Mouse (Mus musculus) heart, adult 9 months (tissue): ENCODE measurements at regions not wholly inside any gene's neighbourhood (a gene's known extent, or its start where the extent isn't known, plus 50 kb on each side); places are given as distances from the start of the nearest gene placed in this dataset.
"Not testable (repeated sequence)": the region's sequence is repeated elsewhere in the genome, so short reads cannot be mapped to it uniquely, and the experiment has no call there.

ENCODE experiments used
- DNase-seq, 2 experiments: peaks; one replicate each; pipeline ENCODE4 v3.0.0; 2022; ENCODE audit warnings: low spot score in 2 of 2

DNA sequence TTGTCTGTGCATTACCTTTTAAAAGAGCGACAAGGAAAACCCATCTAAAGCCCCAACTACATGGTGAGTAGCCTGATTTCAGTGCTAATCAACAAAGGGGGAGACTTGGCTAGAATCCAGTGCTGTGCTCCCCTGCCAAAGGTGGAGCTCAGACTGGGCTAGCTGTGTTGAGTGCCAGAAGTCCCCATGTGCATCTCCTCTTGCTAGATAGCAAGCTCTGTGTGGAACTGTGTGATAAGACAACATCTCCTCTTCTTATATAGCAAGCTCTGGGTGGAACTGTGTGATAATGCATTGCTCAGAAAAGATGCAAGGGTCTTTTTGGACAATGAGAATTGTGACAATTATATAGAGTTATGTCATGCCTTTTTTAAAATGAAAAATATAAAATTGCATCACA, 741.4 kb downstream of the Adam6a start:
- DNase-seq, result no peak

DNA sequence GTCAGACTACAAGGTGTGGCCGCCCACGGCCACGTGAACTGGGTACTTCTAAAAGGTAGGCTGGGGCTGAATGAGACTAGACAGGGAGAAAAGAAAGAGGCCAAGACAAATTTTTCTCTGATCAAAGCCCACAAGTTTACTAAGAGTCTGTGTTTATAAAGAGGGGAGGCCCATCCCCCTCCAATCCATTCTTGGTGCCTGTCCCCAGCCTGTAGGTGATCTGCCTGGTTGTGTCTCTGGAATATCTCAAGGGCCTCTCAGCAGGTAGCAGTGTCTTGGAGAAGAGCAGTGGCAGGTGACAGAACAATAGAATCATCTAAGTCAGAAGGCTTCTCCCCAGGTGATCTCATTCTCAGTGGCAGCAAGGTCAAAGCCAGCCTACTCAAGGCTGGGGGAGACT, 743.3 kb downstream of the Adam6a start:
- no peak for DNase-seq

GRCm38 (mm10) chr12:114291083-114291482, 747.4 kb downstream of the Adam6a start:
- no peak for DNase-seq

- DNase-seq, result no peak
Observed at GRCm38 (mm10) chr12:114299771-114300170, 756.1 kb downstream of the Adam6a start.

DNA sequence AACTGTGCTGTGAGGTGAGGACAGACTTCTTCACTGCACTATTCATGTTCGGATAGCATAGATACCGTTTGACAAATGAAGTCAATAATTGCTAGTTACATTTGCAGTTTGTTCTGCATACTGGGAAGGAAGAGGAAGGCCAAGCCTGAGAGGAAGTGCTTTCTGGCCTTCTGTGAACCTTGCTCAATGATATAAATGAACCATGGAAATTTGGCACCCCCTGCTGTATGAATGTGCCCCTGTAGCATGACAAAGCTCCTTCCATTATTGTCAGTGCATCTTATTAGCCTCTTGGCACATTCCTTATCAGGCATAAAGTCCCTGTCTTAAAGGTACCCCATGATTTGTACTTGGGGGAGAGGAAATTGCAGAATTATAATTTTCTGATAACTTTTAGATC, 758.0 kb downstream of the Adam6a start:
- DNase-seq, result no peak

GRCm38 (mm10) chr12:114332552-114332951, 788.8 kb downstream of the Adam6a start:
- DNase-seq, result no peak

GRCm38 (mm10) chr12:114366276-114366675, 822.6 kb downstream of the Adam6a start:
- DNase-seq, result no peak

DNA sequence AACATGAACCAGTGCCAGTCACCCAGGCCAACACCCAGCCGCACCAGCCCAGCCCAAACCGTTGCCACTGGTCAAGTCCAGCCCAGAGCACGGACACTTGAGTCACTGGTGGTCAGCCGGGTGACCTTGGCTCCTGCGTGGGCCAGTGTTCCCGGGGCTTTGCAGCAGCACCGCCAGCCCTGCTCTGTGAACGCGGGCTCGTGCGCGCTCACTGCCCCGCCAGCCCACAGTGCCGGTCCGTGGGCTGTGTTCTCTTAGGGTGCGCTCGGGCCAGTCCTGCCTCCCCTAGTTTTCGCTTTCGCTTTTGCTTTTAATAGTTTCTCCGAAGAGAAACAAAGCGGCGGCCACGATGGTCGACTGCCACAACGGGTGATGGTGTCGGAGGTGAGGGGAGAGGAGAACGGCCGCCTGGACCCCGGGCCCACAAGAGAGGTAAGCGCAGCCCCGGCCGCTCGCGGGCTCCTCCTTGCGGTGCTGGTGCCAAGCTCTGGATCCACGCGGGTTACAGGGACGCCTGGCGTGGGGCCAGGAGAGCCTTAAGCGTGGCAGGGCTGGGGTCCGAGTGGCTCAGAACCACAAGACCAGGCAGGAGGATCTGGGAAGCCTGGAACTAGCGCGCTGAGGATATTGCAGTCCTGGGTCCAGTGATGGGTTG, 835.1 kb downstream of the Adam6a start:
- DNase-seq, result peak; percentile 21 to 23

DNA sequence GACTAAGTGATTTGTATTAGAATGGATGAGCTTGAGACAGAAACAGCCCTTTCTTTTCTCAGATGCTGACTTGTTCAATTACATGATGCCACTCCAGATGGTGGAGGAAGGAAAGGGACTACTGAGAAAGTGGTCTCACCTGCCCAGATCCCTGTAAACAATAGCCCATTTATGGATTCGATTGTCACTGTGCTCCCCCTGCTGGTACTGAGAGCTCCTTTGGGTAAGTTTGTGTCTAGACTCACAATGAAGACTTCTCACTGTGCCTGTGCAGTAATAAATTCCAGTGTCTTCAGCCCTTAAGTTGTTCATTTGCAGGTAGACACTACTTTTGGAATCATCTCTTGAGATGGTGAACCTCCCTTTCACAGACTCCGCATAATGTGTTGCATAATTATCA, 847.7 kb downstream of the Adam6a start:
- DNase-seq, result no peak

DNA sequence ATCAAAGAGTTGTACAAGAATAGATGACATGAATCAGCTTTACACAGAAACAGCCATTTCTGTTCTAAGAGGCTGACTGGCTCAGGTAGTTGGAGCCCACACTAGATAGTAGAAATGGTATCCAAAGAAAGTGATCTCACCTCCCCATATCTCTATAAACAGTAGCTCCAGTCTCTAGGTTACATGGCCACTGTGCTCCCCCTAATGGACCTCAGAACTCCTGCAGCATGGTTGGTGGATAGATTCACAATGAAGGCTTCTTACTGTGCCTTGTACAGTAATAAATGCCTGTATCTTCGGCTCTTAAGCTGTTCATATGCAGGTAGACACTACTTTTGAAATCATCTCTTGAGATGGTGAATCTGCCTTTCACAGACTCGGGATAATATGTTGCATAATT, 862.5 kb downstream of the Adam6a start:
- no peak for DNase-seq

DNA sequence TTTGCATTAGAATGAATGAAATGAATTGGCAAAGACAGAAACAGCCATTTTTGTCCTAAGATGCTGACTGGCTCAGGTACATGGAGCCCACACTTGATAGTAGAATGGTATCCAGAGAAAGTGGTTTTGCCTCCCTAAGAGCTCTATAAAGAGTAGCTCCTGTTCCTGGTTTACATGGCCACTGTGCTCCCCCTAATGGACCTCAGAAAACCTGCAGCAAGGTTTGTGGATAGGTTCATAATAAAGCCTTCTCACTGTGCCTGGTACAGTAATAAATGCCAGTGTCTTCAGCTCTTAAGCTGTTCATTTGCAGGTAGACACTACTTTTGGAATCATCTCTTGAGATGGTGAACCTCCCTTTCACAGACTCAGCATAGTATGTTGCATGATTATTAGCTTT, 890.8 kb downstream of the Adam6a start:
- no peak for DNase-seq

DNA sequence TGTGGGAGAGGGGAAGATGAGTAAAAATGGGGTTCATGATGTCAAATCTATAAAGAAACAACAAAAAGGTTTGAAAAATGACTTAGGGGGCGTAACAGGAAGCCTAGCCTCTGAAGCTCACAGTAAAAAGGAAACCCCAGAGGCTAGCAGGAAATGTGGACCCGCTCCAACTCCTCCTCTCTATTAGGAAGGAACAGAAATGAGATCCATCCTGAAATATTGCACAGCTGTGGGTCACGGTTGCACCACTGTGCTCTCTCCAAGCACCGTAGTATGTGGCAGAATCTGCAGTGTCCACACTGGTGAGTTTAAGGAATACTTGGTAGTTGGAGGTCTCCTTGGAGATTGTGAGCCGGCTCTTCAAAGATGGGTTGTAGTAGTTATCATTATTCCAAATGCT, 918.3 kb downstream of the Adam6a start:
- DNase-seq, result no peak

- no peak for DNase-seq
Observed at GRCm38 (mm10) chr12:114462566-114462965, 918.9 kb downstream of the Adam6a start.

- no peak for DNase-seq
Observed at GRCm38 (mm10) chr12:114468857-114469256, 925.1 kb downstream of the Adam6a start.

DNA sequence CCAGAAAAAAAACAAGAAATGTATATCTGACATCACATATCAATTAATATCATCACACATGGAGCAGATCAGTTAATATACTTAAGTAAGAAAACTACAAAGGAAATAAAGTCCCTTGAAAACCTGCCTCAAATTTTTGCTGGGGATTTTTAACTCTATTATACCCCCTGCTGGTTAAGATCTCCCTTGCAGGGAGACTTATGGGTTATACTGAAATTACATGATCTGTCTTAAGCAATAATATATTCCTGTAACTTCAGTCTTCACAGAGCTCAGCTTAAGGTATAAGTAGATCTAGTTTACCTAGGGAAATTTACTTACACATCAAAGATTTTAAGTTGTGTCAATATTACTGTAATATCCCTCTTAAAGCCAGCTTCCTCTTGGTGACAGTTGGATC, 929.0 kb downstream of the Adam6a start:
- DNase-seq, result not testable (repeated sequence)

- DNase-seq, result no peak
Observed at GRCm38 (mm10) chr12:114478741-114479140, 935.0 kb downstream of the Adam6a start.

DNA sequence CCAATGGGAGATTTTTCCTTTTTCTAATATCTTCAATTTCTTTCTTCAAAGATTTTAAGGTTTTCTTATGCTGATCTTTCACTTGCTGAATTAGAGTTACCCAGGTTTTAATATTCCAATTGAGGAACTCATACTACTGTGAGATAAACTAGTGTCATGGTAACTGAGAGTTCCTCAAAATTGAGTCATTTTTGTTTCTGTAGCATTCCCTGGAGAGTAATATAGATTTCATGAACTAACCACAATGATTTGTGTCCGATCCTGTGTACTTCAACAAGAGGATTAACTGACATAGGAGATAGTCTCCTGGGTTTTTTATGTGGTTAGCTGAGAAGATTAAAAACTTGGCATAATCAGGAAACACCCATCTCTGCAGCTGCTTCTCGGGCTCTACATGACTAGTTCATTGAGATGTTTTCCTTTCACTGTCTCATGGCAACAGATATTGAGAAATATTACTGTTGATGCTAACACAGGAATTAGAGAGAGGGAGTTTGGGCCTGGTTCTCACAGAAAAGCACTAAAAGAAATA, 949.9 kb downstream of the Adam6a start:
- DNase-seq, result not testable (repeated sequence)

- DNase-seq, result no peak
Observed at GRCm38 (mm10) chr12:114495741-114496140, 952.0 kb downstream of the Adam6a start.

GRCm38 (mm10) chr12:114513143-114513542, 969.4 kb downstream of the Adam6a start:
- DNase-seq, result no peak

- DNase-seq, result not testable (repeated sequence)
Observed at GRCm38 (mm10) chr12:114542094-114542493, 998.4 kb downstream of the Adam6a start.

GRCm38 (mm10) chr12:114544931-114545330, 1001.2 kb downstream of the Adam6a start:
- not testable (repeated sequence) for DNase-seq

- no peak for DNase-seq
Observed at GRCm38 (mm10) chr12:114562440-114562839, 1018.7 kb downstream of the Adam6a start.

DNA sequence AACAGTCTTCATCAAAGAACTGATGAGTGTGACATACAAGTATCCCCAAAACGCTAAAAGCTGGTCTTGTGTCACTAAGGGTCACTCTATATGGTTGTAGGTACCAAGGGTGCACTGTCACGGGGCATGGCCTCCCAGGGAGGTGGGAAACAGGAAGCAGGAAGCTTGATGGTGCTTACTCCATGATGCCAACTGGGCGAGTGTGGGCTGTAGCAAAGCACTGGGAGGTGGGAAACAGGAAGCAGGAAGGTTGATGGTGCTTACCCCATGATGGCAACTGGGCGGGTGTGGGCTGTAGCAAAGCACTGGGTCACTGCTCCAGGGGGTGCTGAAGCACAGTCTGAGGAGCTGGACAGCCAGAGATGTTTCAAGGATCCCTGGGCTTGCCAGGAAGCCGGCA, 1019.3 kb downstream of the Adam6a start:
- no peak for DNase-seq

DNA sequence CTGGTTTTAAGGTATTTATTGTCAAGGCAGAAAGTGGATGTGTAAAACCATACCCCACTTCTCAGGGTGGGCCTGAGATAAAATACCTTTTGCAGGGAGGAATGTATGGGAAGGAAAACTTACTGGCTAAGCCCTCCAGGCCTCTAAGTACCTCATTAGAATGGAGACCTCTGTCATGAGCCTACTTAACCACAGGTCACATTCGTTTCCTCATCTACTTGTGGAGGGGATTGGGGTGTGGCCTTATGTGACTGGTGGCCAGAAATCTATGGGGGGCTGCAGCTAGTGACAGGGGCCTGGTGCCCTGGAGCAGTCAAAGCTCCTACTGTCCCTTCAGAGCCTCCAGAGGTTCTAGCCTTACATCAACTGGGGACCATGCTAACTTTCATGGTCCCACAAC, 1020.0 kb downstream of the Adam6a start:
- no peak for DNase-seq
